Mouse (Mus musculus) heart, postnatal 0 days (tissue): ENCODE measurements around the gene Dnajc24.

Experiments used
- CTCF ChIP-seq: IDR thresholded peaks from 2 replicates; pipeline ENCODE4 v1.5.1; 2016; ENCODE audit warnings: antibody characterized with exemption, control low read depth, low read depth
- EP300 ChIP-seq: IDR thresholded peaks from 2 replicates; pipeline ENCODE4 v1.6.1; 2016; ENCODE audit warnings: antibody characterized with exemption, low read depth

- TF ChIP-seq CTCF: no peak
- TF ChIP-seq EP300: no peak
Observed at GRCm38 (mm10) chr2:106002835-106003739, at the start of gene Dnajc24.
